Mouse (Mus musculus) stomach, postnatal 0 days (tissue): ENCODE data around the gene Amer1.

Source experiments
- CTCF ChIP-seq: IDR thresholded peaks from 2 replicates; pipeline ENCODE4 v1.5.1; 2016; ENCODE audit warnings: antibody characterized with exemption, low read depth, mild to moderate bottlenecking, moderate library complexity
- EP300 ChIP-seq: optimal IDR thresholded peaks from 2 replicates; pipeline ENCODE3; 2016; ENCODE audit warnings: antibody characterized with exemption

DNA sequence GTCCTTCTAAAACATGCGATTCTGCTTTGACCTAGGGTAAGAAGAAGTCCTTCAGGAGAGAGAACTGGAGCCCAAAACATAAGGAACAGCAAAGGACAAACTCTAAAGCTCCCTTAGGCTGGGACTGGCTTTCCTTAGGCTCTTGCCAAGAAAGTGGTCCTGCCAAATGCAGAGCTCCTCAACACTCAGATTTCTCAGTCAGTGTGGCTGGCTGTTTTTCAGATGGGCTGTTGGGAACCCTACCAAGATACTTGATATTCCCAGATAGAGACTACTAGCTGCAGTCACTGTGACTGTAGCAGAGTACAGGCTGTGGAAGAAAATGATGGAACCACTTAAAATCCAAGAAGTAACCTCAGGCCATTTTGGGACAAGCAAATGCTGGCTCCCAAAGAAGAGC, 7.4 kb downstream of the Amer1 start:
- TF ChIP-seq CTCF (no peak), EP300 (no peak)
